8 mouse cellular contexts compared by ENCODE assay signal in genomic region chr17:53543591-53544324, GRCm38 (mm10). TPM values are rescaled to one million over a fixed set of nuclear protein-coding genes. Genes with fewer than 3 reads are reported as not detected.
A peak's percentile ranks its signal among the peaks of the same experiment; 100 is the strongest.
DNase-seq lines count a peak whose midpoint lies in the region; ATAC-seq lines count a peak whose summit lies in the region.

No protein-coding gene starts in this region.

- H3K27ac ChIP-seq in intestine, embryonic 15.5 days: no peak overlapping the region

- WGBS in intestine, embryonic 15.5 days: 55% methylated on average over 9 of the region's 9 CpGs

- H3K4me2 ChIP-seq in intestine, embryonic 15.5 days (replicated peaks): no peak overlapping the region; the same call in 1 of the 2 replicates

- H3K36me3 ChIP-seq in intestine, embryonic 15.5 days: no peaks in the 10 kb centered on the region

- no peaks in the 10 kb centered on the region for H3K27me3 ChIP-seq in intestine, embryonic 15.5 days (replicated peaks)

- peak; percentile 18 for DNase-seq in cerebellum, adult 9-10 months
- peak; percentile 20 for DNase-seq in ovary, adult 18-20 months (ENCODE audit: low spot score)
- DNase-seq in ovary, postnatal 10 days (ENCODE audit: low spot score): no peak
- peak; percentile 55 for DNase-seq in lung, postnatal 25 days (ENCODE audit: low spot score)
- DNase-seq in B cell, adult 2 months: no peak
- DNase-seq in MN1 (ENCODE audit: low spot score): no peak

- H3K4me1 ChIP-seq in intestine, embryonic 15.5 days (replicated peaks): no peaks in the 10 kb centered on the region

- H3K9ac ChIP-seq in intestine, embryonic 15.5 days: no peak overlapping the region

- no peaks in the 10 kb centered on the region for H3K9me3 ChIP-seq in intestine, embryonic 15.5 days

- H3K4me3 ChIP-seq in intestine, embryonic 15.5 days (replicated peaks): no peak overlapping the region

- ATAC-seq in cerebellum, adult (ENCODE audit: insufficient number of reproducible peaks, low FRiP score, low TSS enrichment): no peak
- ATAC-seq in intestine, embryonic 15.5 days: peak; percentile 62

RNA-seq across cellular contexts. Expression of gene Pp2d1, which starts 4.5 kb away (rescaled TPM):
- polyA plus RNA-seq in intestine, embryonic 15.5 days (2015; fragmentation: Nextera tagmentation; extraction: Ambion mirVana): 0.11 and 0.29 TPM in 2 replicates

RNA-seq across cellular contexts. Expression of gene Kat2b, which starts 22.9 kb away (rescaled TPM):
- polyA plus RNA-seq in intestine, embryonic 15.5 days (2015; fragmentation: Nextera tagmentation; extraction: Ambion mirVana): 3.7 and 4.3 TPM in 2 replicates

Comparison
In these comparisons a context has a peak if more than half of its experiments do, and no peak if none do; other contexts are left out.
1. DNase-seq: peak in cerebellum, adult 9-10 months (single experiment), ovary, adult 18-20 months (single experiment) and lung, postnatal 25 days (single experiment); none in ovary, postnatal 10 days (single experiment), B cell, adult 2 months (0 of 2) and MN1 (single experiment).